Mouse (Mus musculus): ENCODE measurements around the gene Chmp3.

The Chmp3 gene

DNA sequence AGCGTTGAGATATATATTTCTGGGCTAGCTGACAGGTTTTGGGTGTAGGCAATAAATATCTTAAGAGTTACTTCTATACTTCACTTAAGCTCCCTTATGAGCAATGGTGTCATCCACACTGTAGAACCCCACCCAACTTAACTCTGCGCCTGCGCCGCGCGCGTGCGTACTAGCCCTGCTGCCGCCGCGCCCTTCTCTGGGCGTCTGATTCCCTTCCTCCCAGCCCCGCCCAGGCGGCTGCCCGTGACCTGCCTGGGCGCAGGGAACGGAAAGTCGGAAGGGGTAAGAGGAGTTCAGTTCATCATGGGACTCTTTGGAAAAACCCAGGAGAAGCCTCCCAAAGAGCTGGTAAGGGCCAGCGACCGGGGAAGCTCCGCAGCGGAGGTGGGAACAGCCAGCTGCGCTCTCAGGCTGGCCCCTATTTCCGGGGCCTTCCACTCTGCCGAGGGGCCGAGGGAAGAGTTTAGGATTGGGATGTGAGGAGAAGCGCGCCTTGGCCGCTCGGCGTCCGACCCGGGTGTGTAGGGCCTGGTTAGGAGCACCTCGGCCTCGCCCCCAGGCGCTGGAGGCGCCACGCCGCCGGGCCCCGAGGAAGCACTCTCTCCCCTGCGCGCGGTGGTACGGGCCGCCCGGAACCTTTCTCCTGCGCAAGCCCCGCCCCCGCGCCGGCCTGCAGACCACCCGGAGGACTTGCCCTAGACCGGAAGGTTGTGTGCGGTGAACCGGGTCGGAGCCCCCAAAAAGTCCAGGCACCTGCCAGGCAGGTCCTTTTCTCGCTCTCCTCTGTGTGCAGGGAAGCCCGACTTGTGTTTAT lies at the start of gene Chmp3:
TSS of gene Chmp3 (plus strand) at position 112 of the 814 bp plus-strand sequence.
- peak; percentile 89 to 98 for DNase-seq (ENCODE audit: low spot score in 2 of 2)

DNA sequence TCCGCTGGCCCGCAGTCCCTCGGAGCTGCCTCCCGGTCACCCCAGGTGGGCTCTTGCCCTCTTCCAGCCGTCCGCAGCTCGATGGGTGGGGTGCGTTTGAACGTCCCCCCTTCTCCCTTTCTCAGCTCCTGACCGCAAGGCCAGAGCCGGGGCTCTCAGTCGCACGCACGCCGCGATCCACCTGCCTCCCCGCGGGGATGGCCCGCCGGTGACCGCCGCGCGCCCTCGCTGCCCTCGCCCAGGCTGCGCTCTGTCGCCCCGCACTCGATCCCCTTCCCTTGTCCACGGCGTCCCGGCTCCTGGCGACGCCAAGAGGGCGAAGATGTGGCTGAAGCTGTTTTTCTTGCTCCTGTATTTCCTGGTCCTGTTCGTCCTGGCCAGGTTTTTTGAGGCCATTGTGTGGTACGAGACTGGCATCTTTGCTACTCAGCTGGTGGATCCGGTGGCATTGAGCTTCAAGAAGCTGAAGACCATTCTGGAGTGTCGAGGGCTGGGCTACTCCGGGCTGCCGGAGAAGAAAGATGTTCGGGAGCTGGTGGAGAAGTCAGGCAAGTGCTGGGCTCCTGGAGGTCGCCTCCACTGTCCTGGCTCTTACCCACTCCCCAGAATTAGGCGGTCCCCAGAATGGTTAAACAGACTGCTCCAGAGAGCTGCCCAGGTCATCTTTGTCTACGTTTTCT lies 49.1 kb upstream of the Chmp3 start:
- DNase-seq (ENCODE audit: low spot score in 2 of 2) = peak in 1 of 2 experiments; percentile 39

DNA sequence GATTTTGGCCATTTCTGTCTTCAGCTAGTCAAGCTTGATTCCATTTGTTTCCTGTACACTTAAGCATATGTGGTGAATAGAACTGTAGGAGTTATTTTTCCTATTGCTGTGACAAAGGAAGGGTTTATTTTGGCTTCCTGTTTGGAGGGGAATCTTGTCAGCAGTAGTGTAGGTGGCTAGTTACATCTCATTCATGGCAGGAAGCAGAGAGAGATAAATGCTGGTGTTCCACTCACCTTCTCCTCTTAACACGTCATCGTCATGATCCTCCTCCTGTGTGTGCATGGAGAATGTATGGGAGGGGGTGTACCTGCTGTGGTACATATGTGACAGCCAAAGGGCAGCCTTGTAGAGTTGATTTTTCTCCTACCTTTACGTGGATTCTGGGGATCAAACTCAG lies 43.0 kb upstream of the Chmp3 start:
- no peak for DNase-seq (ENCODE audit: low spot score in 2 of 2)

- no peak for DNase-seq (ENCODE audit: low spot score in 2 of 2)
These were observed 40.6 kb upstream of the Chmp3 start for GRCm38 (mm10) chr6:71503001-71503400.

DNA sequence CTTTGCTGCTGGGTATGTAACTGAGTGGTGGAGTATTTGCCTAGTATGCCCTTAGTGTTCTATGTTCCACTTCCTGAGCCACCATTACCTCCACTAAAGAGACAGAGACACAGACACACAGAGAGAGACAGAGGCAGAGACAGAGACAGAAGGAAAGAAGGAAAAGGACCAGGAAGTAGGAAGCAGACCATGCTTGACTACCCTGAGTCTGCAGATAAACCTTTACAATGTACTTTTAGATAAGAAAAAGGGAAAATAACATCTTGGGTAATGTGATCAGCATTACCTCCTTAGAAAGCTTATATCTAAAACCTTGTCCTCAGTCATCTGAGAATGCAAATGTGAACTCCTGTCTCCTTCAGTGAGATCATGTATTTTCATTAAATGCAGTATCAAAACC lies 39.9 kb upstream of the Chmp3 start:
- DNase-seq (ENCODE audit: low spot score in 2 of 2) = no peak

- no peak for DNase-seq (ENCODE audit: low spot score in 2 of 2)
These were observed 39.5 kb upstream of the Chmp3 start for GRCm38 (mm10) chr6:71504091-71504490.

GRCm38 (mm10) chr6:71505671-71506070 lies 37.9 kb upstream of the Chmp3 start:
- DNase-seq (ENCODE audit: low spot score in 2 of 2) = no peak

DNA sequence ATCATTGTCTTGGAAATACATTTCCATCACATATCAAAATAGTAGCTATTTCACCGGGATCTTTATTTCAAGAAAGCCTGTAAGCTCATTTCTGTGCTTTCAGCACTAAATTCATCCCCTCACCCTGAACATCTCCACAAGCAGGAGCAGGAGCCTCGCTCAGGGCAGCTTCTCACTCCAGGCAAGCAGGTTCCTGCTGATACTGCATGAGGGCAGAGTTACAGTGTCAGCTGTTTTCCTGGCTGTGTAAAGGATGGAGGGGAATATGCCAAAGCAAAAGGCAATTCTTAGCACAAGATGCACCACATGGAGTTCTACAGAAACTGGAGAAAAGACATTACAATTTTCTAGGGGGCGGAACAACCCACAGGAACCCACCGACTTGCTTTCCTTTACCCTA lies 24.1 kb upstream of the Chmp3 start:
- DNase-seq (ENCODE audit: low spot score in 2 of 2) = no peak

DNA sequence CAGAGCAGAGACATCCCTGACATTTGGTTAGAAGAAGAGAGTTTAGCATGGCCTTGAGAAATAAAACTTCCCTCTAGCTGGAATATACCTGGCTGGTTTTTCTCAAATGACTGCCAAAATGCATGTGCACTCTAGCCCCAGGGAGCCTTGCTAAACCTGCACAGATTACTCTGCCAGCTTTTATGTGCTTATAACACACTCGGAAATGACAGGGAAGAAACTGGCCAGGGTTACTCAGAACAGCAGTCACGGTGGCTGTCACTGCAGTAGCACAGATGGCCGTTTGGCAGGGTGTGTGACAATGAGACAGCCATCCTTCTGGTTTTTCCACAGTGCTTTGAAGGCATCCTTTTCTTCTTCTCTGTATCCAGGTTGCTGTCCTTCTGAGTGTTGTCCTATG lies 18.0 kb upstream of the Chmp3 start:
- DNase-seq (ENCODE audit: low spot score in 2 of 2) = peak in 1 of 2 experiments; percentile 30

DNA sequence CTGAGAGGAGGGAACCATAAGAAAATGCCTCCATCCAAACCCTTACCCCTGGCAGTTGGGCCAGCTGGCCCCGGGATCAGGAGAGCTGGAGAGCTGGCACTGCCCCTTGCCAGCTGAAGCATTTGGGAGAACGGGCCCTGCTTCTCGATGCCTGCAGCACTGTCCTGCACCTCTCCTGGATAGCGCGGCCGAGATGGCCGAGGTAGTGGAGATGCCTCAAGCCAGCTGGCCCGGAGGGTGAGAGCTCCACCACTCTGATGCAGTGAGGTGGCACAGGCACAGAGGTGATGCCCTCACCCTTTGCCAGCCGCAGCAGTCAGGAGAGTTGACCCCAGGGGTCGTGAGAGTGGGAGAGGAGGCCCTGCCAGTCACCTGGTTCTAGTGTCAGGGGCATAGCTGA lies 16.5 kb upstream of the Chmp3 start:
- DNase-seq (ENCODE audit: low spot score in 2 of 2) = no peak

GRCm38 (mm10) chr6:71527826-71528225 lies 15.8 kb upstream of the Chmp3 start:
- no peak for DNase-seq (ENCODE audit: low spot score in 2 of 2)

DNA sequence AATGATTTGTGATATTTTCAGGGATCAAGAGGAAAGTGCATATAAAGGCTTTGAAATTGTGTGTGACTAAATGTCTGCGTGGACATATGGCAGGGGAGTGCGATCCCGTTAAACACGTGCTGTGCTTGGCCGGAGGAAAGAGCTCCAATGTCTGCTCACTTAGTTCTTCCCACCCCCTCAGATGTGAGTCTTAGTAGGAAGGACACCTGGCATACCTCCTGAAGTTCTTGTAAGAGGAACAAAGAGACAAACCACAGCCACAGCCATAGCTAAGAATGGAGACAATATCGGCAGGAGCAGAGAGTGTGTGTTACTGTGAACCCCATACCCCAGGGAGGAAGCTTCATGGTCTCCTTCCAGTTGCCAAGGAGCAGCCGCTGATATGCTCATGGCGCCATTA lies 13.4 kb upstream of the Chmp3 start:
- DNase-seq (ENCODE audit: low spot score in 2 of 2) = no peak

DNA sequence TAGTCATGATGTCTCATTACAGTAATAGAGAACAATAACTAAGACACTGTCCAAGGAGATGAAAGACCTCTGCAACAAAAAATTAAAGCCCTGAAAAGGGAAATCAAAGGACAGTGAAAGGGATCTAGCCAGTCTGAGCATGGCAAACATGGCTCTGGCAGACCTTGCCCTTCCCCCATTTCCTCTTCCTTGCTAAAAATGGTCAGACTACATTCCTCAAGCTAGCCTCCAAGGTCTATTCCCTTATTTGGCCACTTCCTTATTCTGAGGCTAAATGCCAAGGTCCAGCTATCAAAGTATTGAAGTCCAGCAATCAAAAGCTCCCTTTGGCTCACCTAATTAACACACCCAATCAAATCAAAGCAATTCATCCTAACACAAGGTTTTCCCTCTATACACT lies 6.3 kb upstream of the Chmp3 start:
- no peak for DNase-seq (ENCODE audit: low spot score in 2 of 2)

DNA sequence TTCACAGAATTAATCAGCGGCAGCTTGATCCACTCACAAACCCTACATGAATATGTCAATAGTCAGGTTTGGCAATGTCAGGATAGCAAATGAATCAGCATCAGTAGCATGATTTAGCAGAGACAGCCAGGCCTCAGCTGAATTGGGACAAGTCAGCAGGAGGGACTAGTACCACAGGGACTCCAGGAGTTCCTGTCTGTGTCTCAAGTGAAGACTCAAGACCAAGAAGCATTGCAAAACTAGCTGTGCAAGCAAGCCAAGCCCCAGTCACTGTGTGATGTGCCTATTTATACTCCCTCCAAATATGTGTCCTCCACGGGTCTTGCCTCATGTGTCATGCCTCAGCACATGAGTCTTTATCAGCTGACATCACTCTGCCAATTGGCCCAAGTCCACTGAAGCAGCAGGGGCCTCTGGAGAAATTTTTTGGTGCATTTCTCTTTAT lies 11.9 kb downstream of the Chmp3 start:
- DNase-seq (ENCODE audit: low spot score in 2 of 2) = no peak

DNA sequence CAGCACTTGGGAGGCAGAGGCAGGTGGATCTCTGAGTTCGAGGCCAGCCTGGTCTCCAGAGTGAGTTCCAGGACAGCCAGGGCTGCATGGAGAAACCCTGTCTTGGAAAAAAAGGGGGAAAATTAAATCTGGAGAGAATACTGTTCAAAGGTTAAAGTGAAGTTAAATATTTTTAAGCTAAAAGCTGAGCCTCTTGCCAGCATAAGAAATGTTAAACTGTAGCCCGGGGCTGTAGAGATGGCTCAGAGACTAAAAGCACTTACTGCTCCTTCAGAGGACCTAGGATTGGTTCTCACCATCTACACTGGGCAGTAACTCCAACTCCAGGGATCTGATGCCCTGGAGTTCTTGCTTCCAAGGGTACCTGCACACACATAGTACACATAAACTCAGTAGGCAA lies 13.2 kb downstream of the Chmp3 start:
- no peak for DNase-seq (ENCODE audit: low spot score in 2 of 2)

- peak in 1 of 2 experiments; percentile 30 for DNase-seq (ENCODE audit: low spot score in 2 of 2)
These were observed 25.0 kb downstream of the Chmp3 start for GRCm38 (mm10) chr6:71568616-71569015.

GRCm38 (mm10) chr6:71569025-71569424 lies 25.4 kb downstream of the Chmp3 start:
- no peak for DNase-seq (ENCODE audit: low spot score in 2 of 2)

DNA sequence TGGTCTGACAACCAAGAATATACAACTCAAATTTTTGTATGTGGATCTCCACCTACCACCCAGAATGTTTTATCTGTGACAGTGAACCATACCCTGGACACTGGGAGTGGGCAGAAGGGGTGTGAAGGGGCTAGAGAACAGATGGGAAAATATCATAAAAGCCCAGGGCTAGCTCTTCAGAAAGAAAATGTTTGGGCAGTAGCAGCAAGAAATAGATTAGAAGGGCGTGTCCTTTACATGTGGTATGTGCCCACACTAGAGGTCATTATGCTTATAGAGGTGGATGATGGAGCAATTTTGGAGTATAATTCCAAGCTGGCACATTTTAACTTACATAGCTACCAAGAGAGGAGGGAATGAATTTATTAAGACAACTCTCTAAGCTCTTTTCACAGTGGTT lies 31.8 kb downstream of the Chmp3 start:
- DNase-seq (ENCODE audit: low spot score in 2 of 2) = no peak

- no peak for DNase-seq (ENCODE audit: low spot score in 2 of 2)
These were observed 35.9 kb downstream of the Chmp3 start for GRCm38 (mm10) chr6:71579478-71579877.

DNA sequence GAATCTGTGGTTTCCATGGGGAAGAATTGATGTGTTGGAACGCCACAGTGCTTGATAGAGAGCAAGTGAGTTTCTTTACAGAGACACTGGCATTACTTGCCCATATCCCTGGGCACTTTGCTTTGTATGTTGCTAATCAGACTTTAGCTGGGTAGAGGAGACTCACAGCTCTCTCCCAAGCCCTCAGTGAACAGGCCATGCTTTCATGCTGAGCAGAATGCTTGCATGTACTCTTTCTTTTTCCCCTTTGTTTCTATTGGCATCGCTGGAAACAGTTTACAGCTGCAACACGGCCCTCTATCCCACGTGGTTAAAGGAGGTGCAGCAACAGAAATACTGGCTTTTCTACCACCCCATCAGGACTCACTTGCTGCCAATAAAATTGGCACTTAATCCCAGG lies 39.6 kb downstream of the Chmp3 start:
- DNase-seq (ENCODE audit: low spot score in 2 of 2) = no peak

GRCm38 (mm10) chr6:71589401-71589800 lies 45.8 kb downstream of the Chmp3 start:
- no peak for DNase-seq (ENCODE audit: low spot score in 2 of 2)

- DNase-seq (ENCODE audit: low spot score in 2 of 2) = no peak
These were observed 46.6 kb downstream of the Chmp3 start for GRCm38 (mm10) chr6:71590154-71590553.

DNA sequence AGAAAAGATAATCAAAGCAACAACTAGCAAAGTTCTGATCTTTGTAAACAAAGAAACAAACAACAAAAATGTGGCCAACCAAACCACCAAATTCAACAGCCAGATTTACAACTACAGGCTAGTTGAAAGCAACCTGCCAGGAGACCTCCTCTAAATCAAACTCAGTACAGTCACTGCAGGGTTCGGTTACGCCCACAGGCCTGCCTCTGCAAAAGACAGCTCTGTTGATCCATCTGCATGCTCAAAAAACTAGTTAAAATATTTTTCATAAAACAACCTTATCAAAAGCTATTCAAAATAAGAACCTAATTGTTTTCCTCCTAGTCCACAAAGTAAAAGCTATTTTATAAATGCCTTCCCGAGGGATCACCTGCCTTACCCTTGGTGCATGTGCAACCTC lies 64.2 kb downstream of the Chmp3 start:
- peak in 1 of 2 experiments; percentile 37 for DNase-seq (ENCODE audit: low spot score in 2 of 2)

Data from left cerebral cortex, adult 9 months (tissue).